In genomic region chr6:127373797-127374463, GRCm38 (mm10) we compare ENCODE assay signal across 13 mouse cellular contexts.
A peak's percentile ranks its signal among the peaks of the same experiment; 100 is the strongest.
DNase-seq lines count a peak whose midpoint lies in the region; ATAC-seq and TF ChIP-seq lines count a peak whose summit lies in the region.
"Had no signal": no experiment of that assay in that cellular context is flagged by ENCODE, and none has a peak within 500 bp of the region (broad histone marks: within the 10 kb centered on the region; RNA-seq: fewer than 3 reads in every experiment).

No protein-coding gene starts in this region.

- H3K4me2 ChIP-seq in heart, embryonic 13.5 days = no peak overlapping the region
- H3K4me2 ChIP-seq: heart, embryonic 11.5 days; limb, embryonic 15.5 days; stomach, embryonic 15.5 days had no signal

- no peaks in the 10 kb centered on the region; the same call in 1 of the 2 replicates for H3K27me3 ChIP-seq in heart, embryonic 13.5 days (replicated peaks)
- H3K27me3 ChIP-seq in ES-Bruce4 (ENCODE audit: control insufficient read depth, insufficient read depth, low read length, poor library complexity, severe bottlenecking) = no peaks in the 10 kb centered on the region
- H3K27me3 ChIP-seq: limb, embryonic 15.5 days; stomach, embryonic 15.5 days had no signal

- DNase-seq in heart, postnatal 10 days = no peak
- no peak for DNase-seq in left cerebral cortex, adult 2 months (ENCODE audit: extremely low spot score in 1 of 2, low spot score in 2 of 2)
- no peak for DNase-seq in left cerebral cortex, postnatal 4 days
- peak; percentile 68 for DNase-seq in brain, embryonic 14.5 days (ENCODE audit: low read depth)
- no peak for DNase-seq in thymus, adult 18-20 months
- DNase-seq: cerebellum, postnatal 25 days had no signal

- peak; percentile 30 for TF ChIP-seq CTCF in left cerebral cortex, adult 2 months (IDR thresholded peaks at IDR 0.05)
- peak; percentile 3 for TF ChIP-seq CTCF in ES-Bruce4 (IDR thresholded peaks at IDR 0.05; ENCODE audit: low read depth, low read length)
- peak; percentile 36; the same call in 1 of the 2 replicates for TF ChIP-seq CTCF in brain, embryonic 14.5 days (IDR thresholded peaks at IDR 0.05; ENCODE audit: borderline replicate concordance, extremely low read depth, insufficient read depth, insufficient read length)

- H3K36me3 ChIP-seq in heart, embryonic 13.5 days = no peaks in the 10 kb centered on the region
- H3K36me3 ChIP-seq in ES-Bruce4 (ENCODE audit: control insufficient read depth, insufficient read depth, low read length, poor library complexity, severe bottlenecking) = no peaks in the 10 kb centered on the region
- H3K36me3 ChIP-seq: limb, embryonic 15.5 days; stomach, embryonic 15.5 days had no signal

- no peaks in the 10 kb centered on the region for H3K9me3 ChIP-seq in heart, embryonic 13.5 days
- H3K9me3 ChIP-seq in ES-Bruce4 (replicated peaks; ENCODE audit: control insufficient read depth, insufficient read depth, low read length, poor library complexity, severe bottlenecking) = no peaks in the 10 kb centered on the region
- H3K9me3 ChIP-seq: limb, embryonic 15.5 days; stomach, embryonic 15.5 days had no signal

- no peak for TF ChIP-seq EP300 in ES-Bruce4 (IDR thresholded peaks at IDR 0.05; ENCODE audit: insufficient read depth, low read depth, low read length)

- TF ChIP-seq POLR2A in ES-Bruce4 (IDR thresholded peaks at IDR 0.05; ENCODE audit: insufficient read depth, low read length) = no peak
- no peak for TF ChIP-seq POLR2A in brain, embryonic 14.5 days (IDR thresholded peaks at IDR 0.05; ENCODE audit: borderline replicate concordance, extremely low read depth, insufficient read depth, insufficient read length, poor library complexity, severe bottlenecking)

- H3K9ac ChIP-seq in heart, embryonic 13.5 days = no peak overlapping the region
- H3K9ac ChIP-seq in ES-Bruce4 (ENCODE audit: low read depth, poor library complexity, severe bottlenecking) = no peak overlapping the region
- H3K9ac ChIP-seq: limb, embryonic 15.5 days; stomach, embryonic 15.5 days had no signal

- intact Hi-C loops in heart, postnatal 10 days (cut with DNase I) = no loop called here
- intact Hi-C loops in left cerebral cortex, adult 2 months (cut with DNase I) = no loop called here
- intact Hi-C loops in left cerebral cortex, postnatal 4 days (cut with DNase I) = no loop called here

- ATAC-seq in heart, embryonic 13.5 days (ENCODE audit: extremely low read depth, insufficient number of reproducible peaks, low FRiP score, low TSS enrichment) = no peak
- ATAC-seq in monocyte, adult 5-6 weeks (replicated peaks; ENCODE audit: insufficient number of reproducible peaks, low FRiP score, low TSS enrichment, poor library complexity, severe bottlenecking) = no peak

- peak overlapping the region; percentile 58 for H3K27ac ChIP-seq in heart, embryonic 13.5 days (replicated peaks)
- no peak overlapping the region for H3K27ac ChIP-seq in left cerebral cortex, adult 2 months
- no peak overlapping the region for H3K27ac ChIP-seq in ES-Bruce4 (ENCODE audit: insufficient read depth, low read length)
- H3K27ac ChIP-seq: limb, embryonic 15.5 days; stomach, embryonic 15.5 days had no signal

- H3K4me1 ChIP-seq in heart, embryonic 13.5 days = peaks cover 47% of the 10 kb centered on the region
- H3K4me1 ChIP-seq in ES-Bruce4 (ENCODE audit: control insufficient read depth, insufficient read depth, low read length) = no peaks in the 10 kb centered on the region

- H3K4me3 ChIP-seq in heart, embryonic 13.5 days = no peak overlapping the region
- H3K4me3 ChIP-seq in left cerebral cortex, adult 2 months = no peak overlapping the region
- H3K4me3 ChIP-seq in ES-Bruce4 (ENCODE audit: low read depth, low read length) = no peak overlapping the region
- H3K4me3 ChIP-seq: limb, embryonic 15.5 days; myocyte; stomach, embryonic 15.5 days had no signal

- WGBS in heart, embryonic 13.5 days = 74% methylated on average over 13 of the region's 13 CpGs
